Mouse (Mus musculus) gastrocnemius, postnatal 36 days (tissue): ENCODE data around the gene Tax1bp1. TPM values are rescaled to one million over a fixed set of nuclear protein-coding genes. Genes with fewer than 3 reads are reported as not detected.

Source experiments
- DNase-seq, 2 experiments: peaks; one replicate each; pipeline ENCODE4 v3.0.0; 2022
- intact Hi-C: fragments of 180-260 bp; cut with DNase I; formaldehyde crosslinking; loops from one replicate; pipeline ENCODE4 v1.15.1; 2025
- total RNA-seq, 2 experiments: library from RNA; stranded (reverse); gene quantifications; 2 replicates each; pipeline ENCODE4 v1.2.3; 2021

The Tax1bp1 gene
- total RNA-seq, 2 experiments from 2014 or later, result 62.0 to 72.4 TPM

DNA sequence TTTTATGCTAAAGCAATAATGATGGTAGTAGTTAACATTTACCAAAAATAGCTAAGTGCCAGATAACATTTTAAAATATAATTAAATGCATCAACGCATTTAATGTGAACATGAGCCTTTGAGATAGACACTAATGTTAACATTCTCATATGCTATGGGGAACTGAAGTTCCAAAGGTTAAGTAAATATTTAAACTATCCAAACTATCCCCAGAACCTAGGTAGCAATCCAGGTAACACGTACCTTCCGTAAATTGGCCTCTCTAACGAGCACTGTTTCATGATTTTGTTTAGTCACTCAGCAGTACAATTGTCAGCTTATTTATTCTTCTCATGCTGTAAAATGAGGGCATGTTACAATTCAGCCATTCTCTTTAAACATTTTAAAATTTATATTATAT lies 13.6 kb upstream of the Tax1bp1 start:
- DNase-seq, result no peak
- intact Hi-C loops, result no loop called here

DNA sequence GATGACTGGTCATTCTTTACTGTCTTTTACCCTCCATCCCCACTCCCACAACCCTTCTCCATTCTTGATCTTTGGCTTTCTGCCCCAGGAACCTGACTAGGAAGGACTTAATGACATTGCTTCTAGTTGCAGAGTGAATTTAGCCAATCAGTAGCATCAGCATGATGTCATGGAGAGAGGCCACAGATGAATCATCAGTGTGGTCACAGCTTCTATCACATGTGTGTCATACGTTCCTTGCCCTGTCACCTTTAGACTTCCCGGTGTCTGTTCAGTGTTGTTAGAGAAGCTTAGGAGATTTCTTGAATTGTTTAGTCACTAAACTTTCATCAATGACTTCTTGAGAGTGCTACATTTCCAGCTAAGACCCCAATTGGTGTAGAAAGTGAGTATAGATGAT lies 10.3 kb upstream of the Tax1bp1 start:
- intact Hi-C loops, result no loop called here
- DNase-seq, result no peak

DNA sequence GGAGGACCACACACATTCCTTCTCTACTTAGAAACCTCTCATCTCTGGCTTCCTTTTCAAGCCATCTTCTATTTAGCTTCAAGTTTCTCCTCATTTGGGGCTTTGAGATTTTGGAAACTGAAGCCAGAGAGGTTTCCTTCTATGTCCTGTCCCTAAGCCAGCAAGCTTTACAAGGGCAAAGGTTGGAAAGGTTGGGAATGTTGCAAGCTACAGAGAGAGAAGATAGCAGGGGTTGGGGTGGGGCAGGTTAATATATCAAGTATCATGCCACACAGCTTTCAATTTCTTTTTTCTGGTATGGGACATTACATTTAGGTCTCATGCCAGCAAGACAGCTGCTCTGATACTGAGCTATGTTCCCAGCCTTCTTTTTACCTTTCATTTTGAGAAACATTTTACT lies 8.2 kb upstream of the Tax1bp1 start:
- intact Hi-C loops, result no loop called here
- DNase-seq, result no peak

DNA sequence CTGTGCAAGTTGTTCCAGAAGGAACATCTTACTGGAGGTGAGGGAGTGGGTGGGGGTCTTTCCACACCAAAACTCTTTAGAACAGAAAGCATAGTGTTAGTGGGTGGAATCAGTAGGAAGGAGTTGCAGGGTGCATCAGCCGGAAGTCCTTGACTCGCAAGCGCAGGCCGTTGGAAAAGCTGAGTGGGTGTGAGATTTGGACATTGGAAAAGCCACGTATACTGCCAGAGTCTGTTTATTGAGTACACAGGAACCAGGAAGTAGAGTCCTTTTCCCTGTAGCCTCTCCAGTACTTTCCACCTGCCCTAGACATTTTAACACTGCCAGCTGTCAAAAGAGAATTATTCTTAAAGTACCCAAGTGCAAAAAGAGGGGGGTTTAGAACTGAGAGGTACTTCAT lies 5.7 kb upstream of the Tax1bp1 start:
- no peak for DNase-seq
- intact Hi-C loops, result no loop called here

DNA sequence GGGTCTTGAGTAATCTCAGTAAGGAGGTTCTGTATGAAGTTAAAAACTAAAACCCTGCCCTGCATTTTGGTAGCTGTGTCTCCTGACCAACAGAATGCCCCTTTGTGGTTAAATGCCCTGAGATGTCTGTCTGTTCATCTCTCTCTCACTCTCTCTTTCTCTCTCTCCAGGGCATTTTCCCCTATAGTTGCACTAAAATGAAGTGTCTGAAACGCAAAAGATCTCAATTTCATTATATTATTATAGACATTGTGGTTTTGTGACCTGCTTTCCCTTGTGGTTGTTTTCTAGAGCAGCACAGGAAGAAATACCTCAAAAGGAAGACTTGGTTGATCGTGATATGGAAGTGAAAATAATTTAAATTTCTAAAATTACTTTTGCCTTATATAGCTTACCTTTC lies 966 bp upstream of the Tax1bp1 start:
- intact Hi-C loops, result loop anchor here (5.0 kb wide), 2 partner anchors 70 to 455 kb away; partner anchors contain the start of gene Hibadh
- DNase-seq, result no peak

GRCm38 (mm10) chr6:52713897-52714509 lies 474 bp downstream of the Tax1bp1 start:
- DNase-seq, result peak; percentile 63 to 68
- intact Hi-C loops, result loop anchor here (5.0 kb wide), 2 partner anchors 72 to 457 kb away; partner anchors contain the start of gene Hibadh

GRCm38 (mm10) chr6:52717493-52718192 lies 4.1 kb downstream of the Tax1bp1 start:
- intact Hi-C loops, result no loop called here
- DNase-seq, result no peak

- intact Hi-C loops, result loop anchor here (5.0 kb wide), 2 partner anchors 63 to 418 kb away; no protein-coding TSS in a partner anchor
- DNase-seq, result peak in 1 of 2 experiments; percentile 22
Observed at GRCm38 (mm10) chr6:52724805-52725439, 11.4 kb downstream of the Tax1bp1 start.

DNA sequence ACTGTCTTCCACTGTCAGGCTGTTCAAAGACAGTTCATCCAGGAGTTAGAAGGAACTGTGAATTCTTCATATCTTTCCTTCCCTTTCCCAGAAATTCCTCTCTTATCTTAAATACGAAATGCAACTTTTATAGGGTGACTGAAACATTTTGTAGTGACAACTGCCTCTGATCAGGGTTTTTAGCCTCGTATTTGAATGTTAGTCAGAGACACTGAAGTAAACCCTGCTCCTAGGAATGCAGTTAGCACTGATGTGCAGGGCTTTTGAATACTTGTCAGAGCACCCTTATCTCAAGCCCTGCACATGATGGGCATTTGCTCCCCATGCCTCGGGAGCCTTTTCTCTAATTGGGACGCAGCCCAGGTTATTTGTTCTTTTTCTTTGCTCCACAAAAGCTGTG lies 16.8 kb downstream of the Tax1bp1 start:
- no peak for DNase-seq
- intact Hi-C loops, result no loop called here

GRCm38 (mm10) chr6:52734630-52735029 lies 21.1 kb downstream of the Tax1bp1 start:
- intact Hi-C loops, result no loop called here
- DNase-seq, result no peak

DNA sequence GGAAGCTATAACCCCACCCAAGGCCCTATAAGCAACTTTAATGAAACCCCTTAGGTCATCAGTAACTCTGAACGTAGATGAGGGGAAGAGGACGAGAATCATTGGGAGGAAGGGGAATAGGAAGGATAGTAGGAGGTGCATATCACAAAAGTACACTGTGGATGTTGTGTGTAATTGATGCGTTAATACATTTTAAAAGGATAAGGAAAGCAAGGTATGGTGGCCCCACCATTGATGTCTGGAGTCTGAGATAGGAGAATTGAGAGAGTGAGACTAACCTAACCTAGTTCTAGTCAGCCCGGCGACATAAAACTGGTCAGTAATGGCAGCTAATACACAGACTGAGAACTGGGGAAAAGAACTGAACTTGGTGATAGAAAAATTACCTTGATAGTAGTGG lies 39.3 kb downstream of the Tax1bp1 start:
- intact Hi-C loops, result no loop called here
- no peak for DNase-seq

GRCm38 (mm10) chr6:52765206-52765605 lies 51.7 kb downstream of the Tax1bp1 start:
- intact Hi-C loops, result no loop called here
- DNase-seq, result no peak

GRCm38 (mm10) chr6:52770789-52771188 lies 57.3 kb downstream of the Tax1bp1 start:
- intact Hi-C loops, result no loop called here
- DNase-seq, result no peak

GRCm38 (mm10) chr6:52773132-52773531 lies 59.6 kb downstream of the Tax1bp1 start:
- intact Hi-C loops, result no loop called here
- DNase-seq, result no peak

GRCm38 (mm10) chr6:52775350-52775749 lies 61.8 kb downstream of the Tax1bp1 start:
- DNase-seq, result no peak
- intact Hi-C loops, result no loop called here

DNA sequence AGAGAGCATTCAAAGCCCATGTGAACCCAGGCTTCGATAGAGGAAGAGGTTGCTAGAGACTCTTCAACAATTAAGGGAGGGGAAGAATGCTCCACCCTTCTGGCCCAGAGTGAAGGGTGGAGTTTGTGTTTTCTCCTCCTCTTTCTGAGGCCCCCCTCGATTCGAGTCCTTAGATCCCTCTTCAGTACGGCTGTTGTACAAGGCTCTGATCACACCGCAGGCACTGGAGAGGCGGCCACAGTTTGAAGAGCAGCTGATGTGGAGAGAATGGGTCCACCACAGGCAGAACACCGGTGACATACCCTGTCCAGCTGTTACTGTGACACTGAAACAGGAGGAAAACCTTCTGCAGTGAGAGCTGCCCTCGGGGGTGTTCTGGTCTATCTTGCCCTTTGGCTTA lies 62.4 kb downstream of the Tax1bp1 start:
- intact Hi-C loops, result no loop called here
- no peak for DNase-seq

DNA sequence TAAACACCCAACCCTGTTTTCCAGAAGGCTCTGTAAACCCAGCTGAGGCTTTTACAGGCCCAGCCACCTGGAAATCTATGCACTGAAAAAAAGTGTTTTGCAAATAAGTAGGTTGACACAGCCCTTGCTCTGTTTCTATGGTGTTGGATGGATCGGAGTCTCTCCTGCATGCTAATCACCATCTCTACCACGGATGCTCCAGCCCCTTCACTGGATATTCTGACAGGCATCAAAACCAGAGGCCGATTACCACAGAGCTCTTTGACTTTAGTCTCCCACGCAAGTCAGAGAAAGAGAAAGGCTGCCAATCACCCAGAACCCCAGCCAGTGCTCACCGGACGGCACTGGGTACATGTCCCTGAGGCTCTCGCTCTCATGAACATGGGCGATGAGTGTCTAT lies 63.5 kb downstream of the Tax1bp1 start:
- DNase-seq, result no peak
- intact Hi-C loops, result no loop called here

DNA sequence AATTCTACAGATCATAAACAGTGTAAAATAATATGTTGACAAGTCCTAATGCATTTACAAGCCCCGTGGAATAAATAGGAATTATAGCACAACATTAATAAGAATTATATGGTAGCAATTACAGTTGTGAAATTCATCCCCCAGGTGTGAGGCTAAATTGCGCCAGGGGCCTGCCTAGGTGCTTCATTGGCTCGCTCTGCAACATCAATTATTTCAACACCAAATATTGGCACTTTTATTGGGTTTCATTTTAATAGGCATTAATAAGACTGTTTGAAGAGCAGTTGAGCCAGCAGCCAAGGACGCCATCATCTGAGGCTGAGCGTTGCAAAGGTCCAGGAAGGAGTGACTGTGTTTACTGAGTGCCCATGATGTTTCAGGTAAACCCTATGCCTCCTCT lies 65.0 kb downstream of the Tax1bp1 start:
- no peak for DNase-seq
- intact Hi-C loops, result no loop called here

DNA sequence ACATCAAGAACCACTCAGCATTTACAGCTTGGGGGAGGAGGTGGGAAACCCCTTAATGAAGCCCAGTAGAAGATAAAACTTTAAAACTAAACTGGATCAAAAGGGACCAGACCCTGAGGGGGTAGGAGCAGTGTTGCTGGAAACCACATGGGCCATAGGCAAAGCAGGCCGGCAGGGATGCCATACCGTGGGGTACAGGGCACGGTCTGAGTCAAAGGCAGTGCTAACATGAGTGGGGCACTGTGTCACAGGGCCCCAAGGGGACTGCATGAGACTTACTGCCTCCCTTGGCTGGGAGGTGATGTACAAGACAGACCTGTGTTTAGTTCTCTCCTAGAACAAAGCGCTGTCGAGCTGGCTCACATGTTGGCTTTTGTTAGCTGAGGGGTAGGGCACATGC lies 66.0 kb downstream of the Tax1bp1 start:
- no peak for DNase-seq
- intact Hi-C loops, result no loop called here

DNA sequence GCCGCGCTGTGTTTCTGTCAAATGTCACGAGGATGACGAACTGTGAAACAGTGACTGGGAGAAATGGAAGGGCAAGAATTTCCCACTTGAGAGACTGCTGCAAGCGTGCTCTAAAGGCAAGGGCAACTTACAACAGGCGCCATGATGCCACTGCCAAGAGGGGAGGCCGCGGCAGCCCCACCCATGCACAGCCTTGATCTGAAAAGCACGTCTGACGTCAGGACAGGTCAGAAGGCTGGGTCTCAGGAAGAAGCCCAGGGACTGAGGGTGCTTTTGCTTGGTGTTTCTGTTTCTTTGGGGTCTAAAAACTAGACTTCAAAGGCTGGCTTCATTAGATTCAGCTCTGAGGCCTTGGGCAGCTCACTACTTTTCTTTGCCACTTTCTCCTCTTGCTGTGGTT lies 76.8 kb downstream of the Tax1bp1 start:
- intact Hi-C loops, result no loop called here

GRCm38 (mm10) chr6:52790781-52791180 lies 77.3 kb downstream of the Tax1bp1 start:
- no peak for DNase-seq

More for the DNA sequence above, 76.8 kb downstream of the Tax1bp1 start:
- DNase-seq, result no peak

DNA sequence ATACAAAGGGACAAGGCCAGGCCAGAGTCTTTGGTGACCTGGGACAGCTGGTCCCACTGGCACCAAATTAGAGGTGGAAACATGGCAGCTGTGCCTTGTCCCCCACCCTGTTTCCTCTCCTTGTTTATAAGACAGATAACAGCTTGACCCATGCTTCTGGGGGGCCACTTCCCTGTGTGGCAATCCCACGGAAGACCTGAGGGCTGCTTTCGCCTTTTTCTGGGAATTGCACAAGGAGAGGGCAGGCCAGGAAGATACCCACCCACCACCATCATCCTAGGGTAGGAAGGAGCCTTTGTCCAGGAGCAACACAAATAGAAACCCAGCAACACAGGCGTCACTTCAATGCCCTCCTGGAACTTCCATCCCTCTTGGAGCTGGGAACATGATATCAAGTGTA lies 78.9 kb downstream of the Tax1bp1 start:
- intact Hi-C loops, result no loop called here
- DNase-seq, result no peak

More at GRCm38 (mm10) chr6:52790781-52791180, 77.3 kb downstream of the Tax1bp1 start:
- intact Hi-C loops, result no loop called here
